Mouse (Mus musculus) adrenal gland (tissue): Measurements from ENCODE around the gene Rundc1.
"Not testable (repeated sequence)": the region's sequence is repeated elsewhere in the genome, so short reads cannot be mapped to it uniquely, and the experiment has no call there.

Experiments used
- intact Hi-C: fragments of 180-260 bp; cut with DNase I; formaldehyde crosslinking; loops from one replicate; pipeline ENCODE4 v1.15.1; 2025

The Rundc1 gene

GRCm38 (mm10) chr11:101442127-101442693 is 17.3 kb downstream of the Rundc1 start, which contains the start of gene Rpl27:
TSS of gene Rpl27 (plus strand) at chr11:101442298.
- intact Hi-C loops = no loop called here

GRCm38 (mm10) chr11:101442760-101443159 is 17.9 kb downstream of the Rundc1 start:
- intact Hi-C loops = no loop called here

GRCm38 (mm10) chr11:101446319-101446718 is 21.4 kb downstream of the Rundc1 start:
- intact Hi-C loops = no loop called here

GRCm38 (mm10) chr11:101446860-101447259 is 22.0 kb downstream of the Rundc1 start:
- intact Hi-C loops = not testable (repeated sequence)

GRCm38 (mm10) chr11:101447786-101448185 is 22.9 kb downstream of the Rundc1 start:
- intact Hi-C loops = no loop called here

- intact Hi-C loops = no loop called here
Measured at GRCm38 (mm10) chr11:101448274-101448746, 23.4 kb downstream of the Rundc1 start, which contains the start of gene Ifi35. TSS of gene Ifi35 (plus strand) at chr11:101448407.

- intact Hi-C loops = no loop called here
Measured at GRCm38 (mm10) chr11:101448899-101449298, 24.0 kb downstream of the Rundc1 start.

GRCm38 (mm10) chr11:101449596-101449995 is 24.7 kb downstream of the Rundc1 start:
- intact Hi-C loops = not testable (repeated sequence)

- intact Hi-C loops = no loop called here
Measured at GRCm38 (mm10) chr11:101450394-101450793, 25.5 kb downstream of the Rundc1 start.

GRCm38 (mm10) chr11:101451536-101451935 is 26.7 kb downstream of the Rundc1 start:
- intact Hi-C loops = no loop called here

- intact Hi-C loops = no loop called here
Measured at GRCm38 (mm10) chr11:101452093-101452774, 27.3 kb downstream of the Rundc1 start.

GRCm38 (mm10) chr11:101454702-101455101 is 29.8 kb downstream of the Rundc1 start:
- intact Hi-C loops = no loop called here

- intact Hi-C loops = no loop called here
Measured at GRCm38 (mm10) chr11:101455627-101456026, 30.7 kb downstream of the Rundc1 start.

- intact Hi-C loops = no loop called here
Measured at GRCm38 (mm10) chr11:101457631-101458030, 32.7 kb downstream of the Rundc1 start.

- intact Hi-C loops = no loop called here
Measured at GRCm38 (mm10) chr11:101458217-101458616, 33.3 kb downstream of the Rundc1 start.

- intact Hi-C loops = no loop called here
Measured at GRCm38 (mm10) chr11:101459716-101460115, 34.8 kb downstream of the Rundc1 start.

GRCm38 (mm10) chr11:101460321-101460720 is 35.4 kb downstream of the Rundc1 start:
- intact Hi-C loops = no loop called here

- intact Hi-C loops = no loop called here
Measured at GRCm38 (mm10) chr11:101462141-101462540, 37.3 kb downstream of the Rundc1 start.

- intact Hi-C loops = no loop called here
Measured at GRCm38 (mm10) chr11:101462583-101463440, 37.9 kb downstream of the Rundc1 start.

- intact Hi-C loops = loop anchor here (5.0 kb wide), 1 partner anchor 83 kb away; no protein-coding TSS in a partner anchor
Measured at GRCm38 (mm10) chr11:101464211-101465100, 39.6 kb downstream of the Rundc1 start, which contains the start of gene Rnd2. TSS of gene Rnd2 (plus strand) at chr11:101464999.
